Mouse (Mus musculus): ENCODE data around the gene Fbxw8. TPM values are rescaled to one million over a fixed set of nuclear protein-coding genes. Genes with fewer than 3 reads are reported as not detected.

Gene Fbxw8
- polyA plus RNA-seq, 1 experiment from 2014 or later = 25.1 TPM

DNA sequence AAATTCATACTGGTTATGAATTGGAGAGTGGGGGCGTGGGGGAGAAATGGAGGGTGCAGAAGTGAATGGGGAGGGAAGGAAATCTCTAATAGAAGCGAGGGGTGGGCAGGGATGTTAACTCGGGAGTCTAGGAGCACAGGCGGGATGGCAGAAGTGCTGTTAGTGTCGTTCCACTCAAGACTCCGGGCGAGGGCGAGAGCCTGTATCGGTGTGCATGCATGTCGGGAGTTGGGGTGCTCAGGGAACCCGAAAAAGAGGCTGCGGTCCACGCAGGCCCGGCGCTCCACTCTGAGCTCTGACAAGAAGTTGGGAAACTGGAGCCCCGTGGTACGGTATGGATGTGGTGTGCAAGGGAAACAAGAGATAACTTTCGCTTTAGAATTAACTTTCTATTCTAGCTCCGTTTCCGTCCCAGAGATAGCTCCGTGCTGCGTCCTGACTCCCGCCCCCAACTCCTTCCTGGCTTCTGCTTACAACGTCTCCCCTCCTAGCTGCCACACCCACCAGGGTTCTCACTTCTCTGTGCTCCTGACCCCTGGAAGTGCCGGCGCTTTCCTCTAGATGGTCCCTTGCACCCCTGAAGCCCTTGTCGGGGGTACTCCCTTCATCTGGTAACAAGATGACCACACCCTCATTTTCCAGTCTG is 16.9 kb upstream of the Fbxw8 start:
- no peaks in the 10 kb centered on the region for H3K36me3 ChIP-seq
- H3K9me3 ChIP-seq = 0 out of 2 replicates have a peak, but pooled peaks cover 5% of the 10 kb centered on the region
- under 1% methylated on average over 27 of the region's 27 CpGs for WGBS
- no peak overlapping the region for H3K27ac ChIP-seq (replicated peaks)
- peak overlapping the region; percentile 55 for H3K4me3 ChIP-seq
- H3K27me3 ChIP-seq = peaks cover 86% of the 10 kb centered on the region
- H3K4me2 ChIP-seq = peak overlapping the region; percentile 94
- ATAC-seq (ENCODE audit: low read depth) = no peak
- H3K9ac ChIP-seq = peak overlapping the region; percentile 50; the same call in 1 of the 2 replicates
- peaks cover 47% of the 10 kb centered on the region for H3K4me1 ChIP-seq (replicated peaks)

- H3K4me3 ChIP-seq = peak overlapping the region; percentile 55
- WGBS = under 1% methylated on average over 31 of the region's 36 CpGs
- ATAC-seq (ENCODE audit: low read depth) = no peak
Observed at GRCm38 (mm10) chr5:118171665-118172064, 16.4 kb upstream of the Fbxw8 start.

DNA sequence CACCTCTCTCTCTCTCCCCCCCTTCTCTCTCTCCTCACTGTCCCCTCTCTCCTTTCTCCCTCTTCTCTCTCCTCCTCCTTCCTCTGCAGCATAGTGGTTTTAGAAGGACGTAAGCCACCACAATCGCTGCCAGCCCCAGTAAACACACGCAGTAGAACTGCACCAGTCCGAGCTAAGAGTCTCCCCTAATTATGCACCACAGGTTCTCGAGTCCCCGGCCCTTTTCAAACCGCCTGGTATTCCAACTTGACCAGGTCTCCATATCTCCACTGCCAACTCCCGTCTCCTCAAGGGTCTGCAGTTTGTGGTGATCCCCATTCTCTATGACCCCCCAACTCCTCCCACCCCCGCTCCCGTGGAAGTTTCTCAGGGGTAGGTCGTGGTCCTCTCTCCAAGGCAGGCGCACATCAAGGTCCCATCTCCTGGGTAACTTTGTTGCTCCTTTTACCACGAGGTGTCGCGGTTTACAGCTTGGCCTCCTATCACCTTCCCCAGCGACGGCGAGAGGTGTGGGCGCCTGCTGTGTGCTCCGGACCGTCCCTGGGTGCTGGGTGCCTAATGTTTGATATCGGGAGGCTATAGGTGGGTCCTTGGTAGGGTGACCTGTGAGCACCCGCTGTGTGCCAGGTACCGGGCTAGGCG is 15.7 kb upstream of the Fbxw8 start:
- no peak overlapping the region for H3K27ac ChIP-seq (replicated peaks)
- H3K4me2 ChIP-seq = peak overlapping the region; percentile 94
- H3K36me3 ChIP-seq = no peaks in the 10 kb centered on the region
- peaks cover 89% of the 10 kb centered on the region for H3K27me3 ChIP-seq
- 0 out of 2 replicates have a peak overlapping the region, but pooled peaks have one; percentile 50 for H3K9ac ChIP-seq
- H3K4me3 ChIP-seq = peak overlapping the region; percentile 55
- peaks cover 47% of the 10 kb centered on the region for H3K4me1 ChIP-seq (replicated peaks)
- 0 out of 2 replicates have a peak, but pooled peaks cover 5% of the 10 kb centered on the region for H3K9me3 ChIP-seq
- ATAC-seq (ENCODE audit: low read depth) = no peak
- under 1% methylated on average over 25 of the region's 25 CpGs for WGBS

More at GRCm38 (mm10) chr5:118171665-118172064, 16.4 kb upstream of the Fbxw8 start:
- Histone ChIP-seq H3K27ac (replicated peaks) (no peak overlapping the region), H3K36me3 (no peaks in the 10 kb centered on the region), H3K9me3 (0 out of 2 replicates have a peak, but pooled peaks cover 5% of the 10 kb centered on the region), H3K4me1 (replicated peaks) (peaks cover 47% of the 10 kb centered on the region), H3K27me3 (peaks cover 83% of the 10 kb centered on the region), H3K4me2 (peak overlapping the region; percentile 94), H3K9ac (peak overlapping the region; percentile 50)

GRCm38 (mm10) chr5:118169222-118170221 is 14.3 kb upstream of the Fbxw8 start:
- 0 out of 2 replicates have a peak overlapping the region, but pooled peaks have one; percentile 9 for H3K27ac ChIP-seq (replicated peaks)
- under 1% methylated on average over 98 of the region's 117 CpGs for WGBS
- ATAC-seq (ENCODE audit: low read depth) = peak; percentile 54

GRCm38 (mm10) chr5:118167561-118167995 is 12.3 kb upstream of the Fbxw8 start:
- Histone ChIP-seq H3K4me3 (no peak overlapping the region), H3K4me1 (replicated peaks) (peaks cover 36% of the 10 kb centered on the region), H3K9me3 (no peaks in the 10 kb centered on the region), H3K27ac (replicated peaks) (no peak overlapping the region), H3K36me3 (no peaks in the 10 kb centered on the region), H3K27me3 (peaks cover 87% of the 10 kb centered on the region), H3K4me2 (no peak overlapping the region), H3K9ac (no peak overlapping the region)
- ATAC-seq (ENCODE audit: low read depth) = no peak
- 52% methylated on average over 8 of the region's 8 CpGs for WGBS

More at GRCm38 (mm10) chr5:118169222-118170221, 14.3 kb upstream of the Fbxw8 start:
- H3K4me3 ChIP-seq = peak overlapping the region; percentile 55
- peak overlapping the region; percentile 94 for H3K4me2 ChIP-seq
- H3K9me3 ChIP-seq = no peaks in the 10 kb centered on the region
- no peaks in the 10 kb centered on the region for H3K36me3 ChIP-seq
- peaks cover 42% of the 10 kb centered on the region for H3K4me1 ChIP-seq (replicated peaks)
- peak overlapping the region; percentile 72 for H3K9ac ChIP-seq
- peaks cover 90% of the 10 kb centered on the region for H3K27me3 ChIP-seq

DNA sequence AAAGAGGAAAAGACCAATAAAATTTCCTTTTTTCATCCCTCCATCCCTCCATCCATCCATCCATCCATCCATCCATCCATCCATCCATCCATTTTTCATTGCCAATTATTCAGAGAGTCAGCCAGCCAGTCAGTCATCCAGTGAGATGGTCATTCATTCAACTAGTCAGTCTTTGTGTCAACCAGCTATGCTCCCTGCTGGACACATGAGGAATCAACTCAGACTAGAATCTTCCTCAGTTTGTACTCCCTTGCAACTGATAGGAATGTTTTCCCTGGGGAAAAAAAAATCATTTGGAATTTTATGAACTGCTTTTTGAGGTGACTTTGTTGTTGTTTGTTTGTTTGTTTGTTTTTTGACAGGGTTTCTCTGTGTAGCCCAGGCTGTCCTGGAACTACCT is 10.2 kb upstream of the Fbxw8 start:
- Histone ChIP-seq H3K9ac (no peak overlapping the region), H3K4me1 (replicated peaks) (peaks cover 19% of the 10 kb centered on the region), H3K36me3 (no peaks in the 10 kb centered on the region), H3K4me3 (no peak overlapping the region), H3K27me3 (peaks cover 86% of the 10 kb centered on the region), H3K9me3 (no peaks in the 10 kb centered on the region), H3K27ac (replicated peaks) (no peak overlapping the region), H3K4me2 (no peak overlapping the region)
- ATAC-seq (ENCODE audit: low read depth) = no peak

- Histone ChIP-seq H3K36me3 (no peaks in the 10 kb centered on the region), H3K27me3 (peaks cover 81% of the 10 kb centered on the region), H3K9me3 (no peaks in the 10 kb centered on the region), H3K4me3 (no peak within 1 kb of the TSS), H3K4me1 (replicated peaks) (peaks cover 14% of the 10 kb centered on the region), H3K27ac (replicated peaks) (no peak within 1 kb of the TSS), H3K4me2 (no peak within 1 kb of the TSS), H3K9ac (no peak within 1 kb of the TSS)
- 65% methylated on average over 12 of the region's 12 CpGs for WGBS
- no peak for ATAC-seq (ENCODE audit: low read depth)
Observed at GRCm38 (mm10) chr5:118164581-118164980, 9.3 kb upstream of the Fbxw8 start, which contains the start of gene Hrk. Hrk (plus strand) TSS chr5:118164648.

- no peak overlapping the region for H3K9ac ChIP-seq
- no peak overlapping the region for H3K27ac ChIP-seq (replicated peaks)
- no peak for ATAC-seq (ENCODE audit: low read depth)
- H3K36me3 ChIP-seq = no peaks in the 10 kb centered on the region
- H3K4me2 ChIP-seq = no peak overlapping the region
- no peak overlapping the region for H3K4me3 ChIP-seq
- 45% methylated on average over 4 of the region's 4 CpGs for WGBS
- no peaks in the 10 kb centered on the region for H3K9me3 ChIP-seq
- peaks cover 59% of the 10 kb centered on the region for H3K27me3 ChIP-seq
- H3K4me1 ChIP-seq (replicated peaks) = no peaks in the 10 kb centered on the region; the same call in 1 of the 2 replicates
Observed at GRCm38 (mm10) chr5:118160691-118161090, 5.4 kb upstream of the Fbxw8 start.

DNA sequence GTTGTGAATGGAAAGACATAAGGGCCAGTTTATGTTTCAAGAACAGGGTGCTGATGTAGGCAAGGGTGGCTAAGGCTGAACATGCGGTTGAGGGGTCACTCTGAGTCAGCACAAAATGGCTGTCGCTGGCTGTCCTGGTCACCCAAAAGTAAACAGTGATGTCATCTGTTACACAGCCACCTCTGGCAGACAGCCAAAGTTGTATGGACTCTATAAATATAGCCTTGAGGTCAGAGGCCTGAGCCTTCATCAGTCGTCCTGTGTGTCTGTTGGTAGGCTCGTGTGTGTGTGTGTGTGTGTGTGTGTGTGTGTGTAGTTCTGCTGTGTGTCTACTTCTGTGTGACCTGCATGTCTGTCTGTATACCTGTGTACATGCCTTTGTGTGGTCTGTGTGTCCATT is 1.7 kb upstream of the Fbxw8 start:
- WGBS = 60% methylated on average over 4 of the region's 4 CpGs

DNA sequence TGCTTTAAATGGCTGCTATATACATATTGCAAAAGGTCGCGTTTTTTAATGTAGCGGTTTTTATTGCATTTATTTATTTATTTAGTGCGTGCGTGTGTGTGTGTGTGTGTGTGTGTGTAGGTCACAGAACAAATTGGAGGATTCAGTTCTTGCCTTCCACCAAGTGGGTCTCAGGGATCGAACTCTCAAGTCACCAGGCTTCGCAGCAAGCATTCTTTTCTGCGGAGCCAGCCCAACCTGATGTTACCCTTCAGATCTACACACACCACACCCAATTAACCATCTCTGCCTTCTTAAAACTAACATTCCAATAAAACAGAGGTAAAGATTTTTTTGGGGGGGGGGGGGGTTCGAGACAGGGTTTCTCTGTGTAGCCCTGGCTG is 292 bp upstream of the Fbxw8 start:
- H3K27ac ChIP-seq (replicated peaks) = no peak overlapping the region
- 26% methylated on average over 9 of the region's 9 CpGs for WGBS
- H3K9ac ChIP-seq = peak overlapping the region; percentile 95
- no peaks in the 10 kb centered on the region for H3K9me3 ChIP-seq
- peak overlapping the region; percentile 94 for H3K4me3 ChIP-seq
- H3K36me3 ChIP-seq = peaks cover 16% of the 10 kb centered on the region; the same call in 1 of the 2 replicates
- peaks cover 12% of the 10 kb centered on the region; the same call in 1 of the 2 replicates for H3K27me3 ChIP-seq
- peak overlapping the region; percentile 79 for H3K4me2 ChIP-seq
- no peak for ATAC-seq (ENCODE audit: low read depth)
- peaks cover 30% of the 10 kb centered on the region for H3K4me1 ChIP-seq (replicated peaks)

More for the DNA sequence above, 1.7 kb upstream of the Fbxw8 start:
- no peak for ATAC-seq (ENCODE audit: low read depth)
- no peak overlapping the region for H3K4me3 ChIP-seq
- H3K4me2 ChIP-seq = no peak overlapping the region
- no peaks in the 10 kb centered on the region for H3K9me3 ChIP-seq
- H3K9ac ChIP-seq = no peak overlapping the region
- no peak overlapping the region for H3K27ac ChIP-seq (replicated peaks)
- H3K4me1 ChIP-seq (replicated peaks) = peaks cover 29% of the 10 kb centered on the region
- H3K36me3 ChIP-seq = peaks cover 5% of the 10 kb centered on the region; the same call in 1 of the 2 replicates
- H3K27me3 ChIP-seq = peaks cover 25% of the 10 kb centered on the region

- ATAC-seq (ENCODE audit: low read depth) = no peak
- H3K4me3 ChIP-seq = no peak overlapping the region
- WGBS = 80% methylated on average over 3 of the region's 3 CpGs
Observed at GRCm38 (mm10) chr5:118149711-118150110, 5.6 kb downstream of the Fbxw8 start.

More at GRCm38 (mm10) chr5:118149711-118150110, 5.6 kb downstream of the Fbxw8 start:
- H3K27ac ChIP-seq (replicated peaks) = no peak overlapping the region
- H3K27me3 ChIP-seq = no peaks in the 10 kb centered on the region
- H3K9ac ChIP-seq = no peak overlapping the region
- peaks cover 72% of the 10 kb centered on the region for H3K4me1 ChIP-seq (replicated peaks)
- no peak overlapping the region for H3K4me2 ChIP-seq
- no peaks in the 10 kb centered on the region for H3K9me3 ChIP-seq
- peaks cover 18% of the 10 kb centered on the region for H3K36me3 ChIP-seq
